Mouse (Mus musculus) skeletal muscle tissue, adult 2 months (tissue): ENCODE results near the gene Mterf4.

Source experiments
- DNase-seq: peaks from one replicate; pipeline ENCODE4 v3.0.0-alpha.2; 2012; ENCODE audit warnings: low read depth, low spot score

Mterf4 gene

GRCm38 (mm10) chr1:93268246-93268645 is 37.5 kb downstream of the Mterf4 start:
- DNase-seq = no peak

GRCm38 (mm10) chr1:93267207-93267606 is 38.5 kb downstream of the Mterf4 start:
- no peak for DNase-seq

GRCm38 (mm10) chr1:93257560-93257959 is 48.2 kb downstream of the Mterf4 start:
- DNase-seq = no peak

- no peak for DNase-seq
Observed at GRCm38 (mm10) chr1:93255761-93256160, 50.0 kb downstream of the Mterf4 start.

GRCm38 (mm10) chr1:93252586-93252985 is 53.1 kb downstream of the Mterf4 start:
- DNase-seq = no peak
